Mouse (Mus musculus) adrenal gland, adult 18-20 months (tissue): ENCODE data around the gene Mmgt2. TPM values are rescaled to one million over a fixed set of nuclear protein-coding genes. Genes with fewer than 3 reads are reported as not detected.
A peak's percentile ranks its signal among the peaks of the same experiment; 100 is the strongest.

Source experiments
- DNase-seq, 2 experiments: peaks; one replicate each; pipeline ENCODE4 v3.0.0; 2021 to 2022; ENCODE audit warnings: low spot score in 2 of 2
- total RNA-seq, 2 experiments: library from RNA; stranded (reverse); gene quantifications; 1 replicate in 1 of 2; 2 replicates in 1 of 2; pipeline ENCODE4 v1.2.3; 2021

The Mmgt2 gene
- total RNA-seq, 2 experiments from 2014 or later: 26.5 to 36.7 TPM

DNA sequence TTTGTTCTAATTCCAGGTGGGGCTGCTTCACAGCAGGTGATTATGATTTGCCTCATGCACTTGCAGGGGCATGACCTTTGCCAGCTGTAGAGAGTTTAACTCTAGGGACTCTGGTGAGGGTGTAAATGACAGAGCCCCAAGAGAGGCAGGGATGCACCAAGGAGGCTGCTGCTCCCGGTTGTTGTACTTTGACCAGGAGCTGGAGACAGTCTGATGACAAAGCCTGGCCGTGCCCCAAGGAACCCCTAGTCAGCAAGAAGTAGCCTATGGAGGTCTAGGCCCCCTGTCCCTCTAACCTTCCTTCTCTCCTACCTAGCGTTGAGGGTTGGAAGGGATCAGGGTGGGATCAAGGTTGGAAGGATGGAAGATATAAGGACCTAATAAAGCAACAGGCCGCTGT is 33.0 kb upstream of the Mmgt2 start:
- DNase-seq: no peak

DNA sequence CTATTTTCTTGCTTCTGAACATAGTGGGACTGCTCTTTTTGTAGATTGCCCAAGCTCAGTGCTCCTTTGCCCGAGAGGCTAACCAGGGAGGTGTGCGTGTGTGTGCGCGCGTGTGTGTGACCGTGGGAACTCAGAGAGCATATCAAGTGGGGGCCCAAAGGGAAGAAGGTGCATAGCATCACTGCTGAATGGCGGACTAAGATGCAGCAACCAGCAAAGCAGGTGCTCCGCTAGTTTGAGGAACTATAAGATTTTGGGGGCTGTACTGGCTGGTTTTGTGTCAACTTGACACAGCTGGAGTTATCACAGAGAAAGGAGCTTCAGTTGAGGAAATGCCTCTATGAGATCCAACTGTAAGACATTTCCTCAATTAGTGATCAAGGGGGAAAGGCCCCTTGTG is 27.4 kb upstream of the Mmgt2 start:
- no peak for DNase-seq

DNA sequence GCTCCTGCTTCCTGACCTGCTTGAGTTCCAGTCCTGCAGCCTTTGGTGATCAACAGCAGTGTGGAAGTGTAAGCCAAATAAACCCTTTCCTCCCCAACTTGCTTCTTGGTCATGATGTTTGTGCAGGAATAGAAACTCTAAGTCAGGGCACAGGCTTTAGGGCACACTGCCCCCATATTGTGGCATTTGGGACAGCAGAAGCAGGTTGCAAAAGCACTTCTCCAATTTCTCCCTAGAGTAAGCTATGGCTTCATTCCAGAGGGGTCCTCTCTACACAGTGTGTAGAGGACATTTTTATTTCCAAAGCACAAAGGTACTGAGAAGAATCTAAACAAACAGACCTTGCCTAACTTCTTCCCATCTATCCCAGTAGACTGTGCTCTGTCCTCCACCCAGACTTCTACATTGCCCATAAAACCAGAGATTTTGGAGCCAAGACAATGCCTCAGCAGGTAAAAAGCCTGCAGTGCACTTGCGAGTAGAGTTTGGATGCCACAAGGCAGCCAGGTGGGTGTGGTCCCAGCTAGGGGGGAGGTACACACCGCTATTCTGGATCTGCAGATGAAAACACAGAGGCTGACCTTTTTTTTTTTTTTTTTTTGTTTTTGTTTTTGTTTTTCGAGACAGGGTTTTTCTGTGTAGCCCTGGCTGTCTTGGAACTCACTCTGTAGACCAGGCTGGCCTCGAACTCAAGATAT is 26.7 kb upstream of the Mmgt2 start:
- DNase-seq: no peak

- DNase-seq: no peak
These were observed 25.6 kb upstream of the Mmgt2 start for GRCm38 (mm10) chr11:62622850-62623249.

- no peak for DNase-seq
These were observed 23.8 kb upstream of the Mmgt2 start for GRCm38 (mm10) chr11:62624341-62625291.

- peak; percentile 62 to 63 for DNase-seq
These were observed 18.9 kb upstream of the Mmgt2 start for GRCm38 (mm10) chr11:62629352-62630224.

- no peak for DNase-seq
These were observed 18.1 kb upstream of the Mmgt2 start for GRCm38 (mm10) chr11:62630225-62630821.

DNA sequence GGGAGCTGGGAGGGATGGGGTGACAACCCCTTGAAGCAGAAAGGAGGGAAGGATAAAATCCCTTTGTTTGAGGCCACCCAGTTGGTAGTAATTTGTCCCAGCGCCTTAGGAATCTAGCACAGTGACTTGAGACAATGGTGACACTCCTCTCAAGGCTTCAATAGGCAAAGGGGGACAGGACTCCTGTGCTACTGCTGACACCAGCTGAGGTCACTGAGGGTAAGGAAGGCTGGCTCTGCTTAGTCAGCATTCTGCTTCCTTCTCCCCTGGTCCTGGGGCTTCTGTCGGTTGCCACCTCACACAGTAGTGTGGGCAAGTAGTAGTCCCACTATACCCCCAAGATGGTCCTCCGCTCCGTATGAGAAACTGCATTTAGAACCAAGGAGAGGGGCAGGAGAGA is 17.3 kb upstream of the Mmgt2 start:
- no peak for DNase-seq

- no peak for DNase-seq
These were observed 13.1 kb upstream of the Mmgt2 start for GRCm38 (mm10) chr11:62635406-62635805.

DNA sequence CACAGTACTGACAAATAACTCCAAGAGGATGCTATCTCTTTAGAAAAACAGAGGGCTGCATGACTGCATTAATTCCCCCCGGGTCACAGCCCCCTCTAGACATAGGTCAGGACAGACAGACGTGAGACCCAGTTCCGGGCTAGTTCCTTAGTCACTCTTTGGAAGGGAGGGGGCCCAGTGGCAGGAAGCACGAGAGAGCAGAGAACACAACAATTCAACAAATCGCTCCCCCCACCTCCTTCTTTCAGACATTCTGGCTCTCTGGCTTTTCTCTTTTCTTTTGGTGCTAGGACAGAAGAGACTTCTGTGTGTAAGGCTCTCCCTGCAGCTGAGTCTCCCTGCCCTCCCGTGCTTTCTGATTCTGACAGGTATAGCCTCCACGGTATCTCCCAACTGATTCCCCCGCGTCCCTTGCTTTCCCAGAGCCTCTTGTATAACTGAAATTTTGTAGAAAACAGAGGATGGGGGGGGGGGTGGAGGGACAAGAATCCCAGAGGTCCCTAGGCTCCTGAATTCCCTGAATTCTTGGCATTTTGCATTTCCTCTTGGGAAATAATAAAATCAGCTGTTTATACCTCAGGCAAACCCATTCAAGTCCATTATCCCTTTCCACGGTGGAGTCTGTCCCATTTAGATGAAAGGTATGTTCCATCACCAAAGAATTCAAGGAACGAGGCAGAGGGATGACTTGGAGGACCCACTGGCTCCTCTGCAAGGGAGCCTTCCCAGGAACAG is 12.2 kb upstream of the Mmgt2 start:
- no peak for DNase-seq

- no peak for DNase-seq
These were observed 11.6 kb upstream of the Mmgt2 start for GRCm38 (mm10) chr11:62636840-62637221.

- peak in 1 of 2 experiments; percentile 38 for DNase-seq
These were observed 11.1 kb upstream of the Mmgt2 start for GRCm38 (mm10) chr11:62637401-62637800.

DNA sequence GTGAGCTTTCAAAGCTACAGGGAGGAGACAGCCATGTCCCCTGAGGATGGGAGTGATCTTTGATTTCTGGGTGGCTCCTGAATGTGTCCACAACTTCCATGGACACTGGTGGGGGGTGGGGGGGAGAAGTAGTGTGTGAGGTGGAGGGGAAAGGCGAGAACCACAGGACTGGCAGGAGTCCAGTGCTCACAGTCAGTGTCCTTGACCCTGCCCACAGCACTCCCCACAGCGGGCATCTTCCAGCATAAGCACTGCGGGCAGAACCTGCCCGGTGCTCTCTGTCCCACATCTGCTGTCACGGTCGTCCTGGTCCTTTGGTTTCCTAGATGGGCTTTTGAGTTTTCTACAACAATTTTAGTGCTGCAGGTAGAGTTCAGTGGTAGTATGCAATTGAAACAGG is 10.7 kb upstream of the Mmgt2 start:
- DNase-seq: no peak

DNA sequence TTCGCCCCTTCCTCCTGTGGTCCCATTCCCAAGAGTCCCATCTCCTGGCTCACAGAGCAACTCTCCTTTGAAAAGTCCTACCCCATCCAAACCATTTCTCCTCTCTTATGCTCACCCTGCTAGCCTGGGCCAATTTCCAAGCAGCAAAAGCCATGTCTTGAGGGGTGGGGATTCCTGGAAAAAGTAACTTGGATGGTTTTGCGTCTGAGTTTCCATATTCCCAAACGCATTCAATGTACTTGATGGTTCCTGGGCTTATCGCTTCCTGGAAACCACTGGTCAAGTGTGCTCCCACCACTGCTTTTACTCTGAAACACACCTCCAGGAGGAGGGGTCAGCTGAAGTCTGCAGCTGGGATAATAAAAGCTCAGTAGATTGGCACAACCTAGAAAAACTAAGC is 10.1 kb upstream of the Mmgt2 start:
- no peak for DNase-seq

- no peak for DNase-seq
These were observed 8.1 kb upstream of the Mmgt2 start for GRCm38 (mm10) chr11:62640378-62640777.

GRCm38 (mm10) chr11:62642023-62642844 is 6.2 kb upstream of the Mmgt2 start:
- DNase-seq: no peak

DNA sequence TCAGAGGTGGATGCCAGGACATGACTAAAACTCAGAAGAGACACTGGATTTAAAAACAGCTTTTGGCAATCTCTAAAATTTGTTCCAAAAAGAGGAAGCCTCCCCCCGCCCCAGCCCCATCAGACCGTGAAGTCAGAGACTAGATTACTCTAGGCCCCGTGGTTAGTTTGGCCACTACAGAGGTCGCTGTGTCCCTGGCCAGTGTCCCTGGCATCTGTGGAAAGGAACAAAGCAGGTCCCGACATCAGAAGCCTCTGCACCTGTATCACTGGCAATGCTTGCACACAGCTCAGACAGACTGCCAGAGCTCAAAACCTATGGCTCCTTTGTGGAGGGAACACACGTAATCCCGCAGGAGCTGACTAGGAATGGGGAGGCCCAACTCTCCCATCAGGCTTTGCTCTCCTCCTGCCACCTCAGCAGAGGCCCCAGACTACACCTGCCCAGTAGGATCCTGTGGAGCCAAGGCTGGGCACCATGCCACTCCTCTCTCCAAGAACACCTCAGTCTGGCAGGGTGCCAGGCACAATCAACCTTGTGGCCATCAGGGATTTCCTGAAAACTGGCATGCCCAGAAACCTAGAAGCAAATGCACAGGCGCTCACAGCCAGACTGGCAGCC is 5.3 kb upstream of the Mmgt2 start:
- DNase-seq: peak in 1 of 2 experiments; percentile 47

GRCm38 (mm10) chr11:62643681-62644363 is 4.6 kb upstream of the Mmgt2 start:
- no peak for DNase-seq
